Mouse (Mus musculus) myocyte (in vitro differentiated cells): ENCODE results near the gene Hspd1. TPM values are rescaled to one million over a fixed set of nuclear protein-coding genes. Genes with fewer than 3 reads are reported as not detected.

Experiments
- H3K27me3 ChIP-seq: one replicate; pipeline ENCODE4 v1.6.1; 2011; ENCODE audit not compliant: control insufficient read depth, insufficient read depth, insufficient read length
- H3K36me3 ChIP-seq: one replicate; pipeline ENCODE4 v1.6.1; 2011; ENCODE audit not compliant: control insufficient read depth, insufficient read depth
- H3K4me2 ChIP-seq: one replicate; pipeline ENCODE4 v1.6.1; 2011; ENCODE audit warnings: low read depth, control low read depth
- H3K4me3 ChIP-seq: one replicate; pipeline ENCODE4 v1.5.1; 2011; ENCODE audit warnings: mild to moderate bottlenecking, control low read depth, moderate library complexity
- H3K79me2 ChIP-seq: one replicate; pipeline ENCODE4 v1.6.1; 2011; ENCODE audit not compliant: control insufficient read depth, insufficient read depth
- H3ac ChIP-seq: one replicate; pipeline ENCODE4 v1.6.1; 2011; ENCODE audit not compliant: control insufficient read depth, insufficient read length
- CEBPB ChIP-seq: IDR thresholded peaks from 2 replicates; pipeline ENCODE4 v1.6.1; 2011; ENCODE audit warnings: mild to moderate bottlenecking, moderate library complexity; ENCODE audit not compliant: poor library complexity, insufficient read depth, severe bottlenecking
- E2F4 ChIP-seq: IDR thresholded peaks from one replicate; pipeline ENCODE4 v1.6.1; 2011; ENCODE audit warnings: mild to moderate bottlenecking, control low read depth, moderate library complexity; ENCODE audit not compliant: insufficient read depth
- MAX ChIP-seq: IDR thresholded peaks from one replicate; pipeline ENCODE4 v1.6.1; 2011; ENCODE audit warnings: low read depth, mild to moderate bottlenecking, control low read depth
- MYOD1 ChIP-seq, 3 experiments: IDR thresholded peaks; one replicate each; pipeline ENCODE4 v1.6.1; 2011; ENCODE audit warnings: control low read depth in 2 of 3, low read depth in 2 of 3, mild to moderate bottlenecking in 2 of 3, moderate library complexity in 1 of 3; ENCODE audit not compliant: insufficient read length in 2 of 3, control insufficient read depth in 1 of 3
- MYOG ChIP-seq, 3 experiments: IDR thresholded peaks; one replicate each; pipeline ENCODE4 v1.6.1; 2011; ENCODE audit warnings: control low read depth in 2 of 3, low read depth in 2 of 3, mild to moderate bottlenecking in 2 of 3; ENCODE audit not compliant: insufficient read length in 2 of 3, control insufficient read depth in 1 of 3, insufficient read depth in 1 of 3
- POLR2A ChIP-seq: IDR thresholded peaks from one replicate; pipeline ENCODE4 v1.6.1; 2011; ENCODE audit warnings: low read depth, mild to moderate bottlenecking, control low read depth, moderate library complexity; ENCODE audit not compliant: insufficient read length
- POLR2AphosphoS2 ChIP-seq: IDR thresholded peaks from one replicate; pipeline ENCODE4 v1.6.1; 2011; ENCODE audit warnings: low read depth, control low read depth; ENCODE audit not compliant: insufficient read length
- REST ChIP-seq: IDR thresholded peaks from one replicate; pipeline ENCODE4 v1.6.1; 2011; ENCODE audit warnings: mild to moderate bottlenecking, control low read depth, moderate library complexity; ENCODE audit not compliant: insufficient read depth, insufficient read length
- SRF ChIP-seq: IDR thresholded peaks from one replicate; pipeline ENCODE4 v1.6.1; 2011; ENCODE audit warnings: low read depth; ENCODE audit not compliant: control insufficient read depth, insufficient read length
- TCF12 ChIP-seq: IDR thresholded peaks from one replicate; pipeline ENCODE4 v1.6.1; 2011; ENCODE audit warnings: mild to moderate bottlenecking, control low read depth; ENCODE audit not compliant: poor library complexity, insufficient read depth, severe bottlenecking
- TCF3 ChIP-seq: IDR thresholded peaks from one replicate; pipeline ENCODE4 v1.6.1; 2011; ENCODE audit warnings: low read depth, control low read depth; ENCODE audit not compliant: insufficient read length
- USF1 ChIP-seq: IDR thresholded peaks from one replicate; pipeline ENCODE4 v1.6.1; 2011; ENCODE audit warnings: low read depth, mild to moderate bottlenecking, control low read depth, moderate library complexity
- polyA plus RNA-seq: library from polyadenylated mRNA; unstranded; fragments of >200 nt; fragmentation: generic; extraction: Trizol; gene quantifications from one replicate; pipeline ENCODE4 v1.2.1, GENCODE M21; 2012; ENCODE audit warnings: missing spikeins

Gene Hspd1
- polyA plus RNA-seq, 1 experiment = 132 TPM

GRCm38 (mm10) chr1:55123561-55123960 lies 35.5 kb upstream of the Hspd1 start:
- TF ChIP-seq MAX = no peak
- TF ChIP-seq SRF = no peak
- no peak for TF ChIP-seq TCF12
- no peak for TF ChIP-seq MYOG (IDR thresholded peaks at IDR 0.05; ENCODE audit: control insufficient read depth in 1 of 3, insufficient read depth in 1 of 3, insufficient read length in 2 of 3, low read depth in 2 of 3)
- TF ChIP-seq MYOD1 (IDR thresholded peaks at IDR 0.05; ENCODE audit: control insufficient read depth in 1 of 3, insufficient read length in 2 of 3, low read depth in 2 of 3) = no peak
- TF ChIP-seq E2F4 = no peak
- no peak for TF ChIP-seq USF1
- TF ChIP-seq TCF3 = no peak
- TF ChIP-seq CEBPB = no peak
- Histone ChIP-seq H3K4me3 (no peak overlapping the region), H3K36me3 (no peaks in the 10 kb centered on the region), H3K79me2 (no peaks in the 10 kb centered on the region), H3K27me3 (no peaks in the 10 kb centered on the region), H3K4me2 (no peak overlapping the region), H3ac (no peak overlapping the region)

GRCm38 (mm10) chr1:55123046-55123445 lies 35.0 kb upstream of the Hspd1 start:
- Histone ChIP-seq H3K4me3 (no peak overlapping the region), H3ac (no peak overlapping the region)
- no peak for TF ChIP-seq TCF12
- TF ChIP-seq MYOG (IDR thresholded peaks at IDR 0.05; ENCODE audit: control insufficient read depth in 1 of 3, insufficient read depth in 1 of 3, insufficient read length in 2 of 3, low read depth in 2 of 3) = no peak
- no peak for TF ChIP-seq MAX
- TF ChIP-seq REST = no peak
- TF ChIP-seq MYOD1 (IDR thresholded peaks at IDR 0.05; ENCODE audit: control insufficient read depth in 1 of 3, insufficient read length in 2 of 3, low read depth in 2 of 3) = no peak
- no peak for TF ChIP-seq POLR2AphosphoS2
- TF ChIP-seq CEBPB = no peak
- no peak for TF ChIP-seq TCF3
- TF ChIP-seq SRF = no peak
- TF ChIP-seq USF1 = no peak

GRCm38 (mm10) chr1:55109066-55109766 lies 21.2 kb upstream of the Hspd1 start:
- H3K79me2 ChIP-seq = no peaks in the 10 kb centered on the region
- H3K36me3 ChIP-seq = no peaks in the 10 kb centered on the region
- no peak overlapping the region for H3ac ChIP-seq
- no peak overlapping the region for H3K4me2 ChIP-seq
- H3K4me3 ChIP-seq = no peak overlapping the region
- H3K27me3 ChIP-seq = no peaks in the 10 kb centered on the region
- no peak for TF ChIP-seq TCF3
- TF ChIP-seq MYOG (IDR thresholded peaks at IDR 0.05; ENCODE audit: control insufficient read depth in 1 of 3, insufficient read depth in 1 of 3, insufficient read length in 2 of 3, low read depth in 2 of 3) = no peak
- TF ChIP-seq USF1 = no peak
- TF ChIP-seq E2F4 = no peak
- no peak for TF ChIP-seq CEBPB
- TF ChIP-seq POLR2A = no peak
- TF ChIP-seq POLR2AphosphoS2 = no peak
- TF ChIP-seq TCF12 = no peak
- no peak for TF ChIP-seq REST
- TF ChIP-seq MYOD1 (IDR thresholded peaks at IDR 0.05; ENCODE audit: control insufficient read depth in 1 of 3, insufficient read length in 2 of 3, low read depth in 2 of 3) = no peak
- no peak for TF ChIP-seq SRF
- TF ChIP-seq MAX = no peak

More at GRCm38 (mm10) chr1:55123046-55123445, 35.0 kb upstream of the Hspd1 start:
- Histone ChIP-seq H3K36me3 (no peaks in the 10 kb centered on the region), H3K4me2 (no peak overlapping the region), H3K27me3 (no peaks in the 10 kb centered on the region), H3K79me2 (no peaks in the 10 kb centered on the region)

- Histone ChIP-seq H3K27me3 (no peaks in the 10 kb centered on the region), H3K36me3 (no peaks in the 10 kb centered on the region), H3K4me2 (no peak overlapping the region), H3K79me2 (no peaks in the 10 kb centered on the region), H3K4me3 (no peak overlapping the region), H3ac (no peak overlapping the region)
- TF ChIP-seq SRF (no peak), REST (no peak), POLR2AphosphoS2 (no peak), MYOD1 (IDR thresholded peaks at IDR 0.05; ENCODE audit: control insufficient read depth in 1 of 3, insufficient read length in 2 of 3, low read depth in 2 of 3) (no peak), USF1 (no peak), POLR2A (no peak), TCF3 (no peak), TCF12 (no peak), MYOG (IDR thresholded peaks at IDR 0.05; ENCODE audit: control insufficient read depth in 1 of 3, insufficient read depth in 1 of 3, insufficient read length in 2 of 3, low read depth in 2 of 3) (no peak), MAX (no peak), E2F4 (no peak)
Observed at GRCm38 (mm10) chr1:55108473-55108872, 20.4 kb upstream of the Hspd1 start.

GRCm38 (mm10) chr1:55107644-55108043 lies 19.6 kb upstream of the Hspd1 start:
- H3K4me3 ChIP-seq = no peak overlapping the region
- no peaks in the 10 kb centered on the region for H3K27me3 ChIP-seq
- H3ac ChIP-seq = no peak overlapping the region
- no peaks in the 10 kb centered on the region for H3K79me2 ChIP-seq
- H3K36me3 ChIP-seq = no peaks in the 10 kb centered on the region
- TF ChIP-seq MYOG (IDR thresholded peaks at IDR 0.05; ENCODE audit: control insufficient read depth in 1 of 3, insufficient read depth in 1 of 3, insufficient read length in 2 of 3, low read depth in 2 of 3) = no peak
- no peak for TF ChIP-seq SRF
- no peak for TF ChIP-seq MAX
- no peak for TF ChIP-seq USF1
- no peak for TF ChIP-seq TCF3
- no peak for TF ChIP-seq REST
- no peak for TF ChIP-seq POLR2AphosphoS2
- TF ChIP-seq CEBPB = no peak
- no peak for TF ChIP-seq E2F4
- no peak for TF ChIP-seq POLR2A
- TF ChIP-seq MYOD1 (IDR thresholded peaks at IDR 0.05; ENCODE audit: control insufficient read depth in 1 of 3, insufficient read length in 2 of 3, low read depth in 2 of 3) = no peak
- no peak for TF ChIP-seq TCF12
- H3K4me2 ChIP-seq = no peak overlapping the region
